Mouse (Mus musculus) forebrain, embryonic 13.5 days (tissue): ENCODE measurements around the gene Mcrip2. TPM values are rescaled to one million over a fixed set of nuclear protein-coding genes. Genes with fewer than 3 reads are reported as not detected.
"Not testable (repeated sequence)": the region's sequence is repeated elsewhere in the genome, so short reads cannot be mapped to it uniquely, and the experiment has no call there.

Experiments used
- ATAC-seq: fragments of 200-750 bp; cut with Nextera tagmentation; 2 replicates; pipeline ENCODE4 v1.8.0; 2017
- H3K27ac ChIP-seq: fragments of 300-500 bp; sonication (generic); 2 replicates; pipeline ENCODE4 v1.5.1; 2015; ENCODE audit warnings: inconsistent platforms, mild to moderate bottlenecking, moderate library complexity
- H3K27me3 ChIP-seq: fragments of 300-500 bp; sonication (generic); 2 replicates; pipeline ENCODE4 v1.6.1; 2015; ENCODE audit warnings: mild to moderate bottlenecking, inconsistent platforms
- H3K36me3 ChIP-seq: fragments of 300-500 bp; sonication (generic); 2 replicates; pipeline ENCODE4 v1.6.1; 2015; ENCODE audit warnings: mild to moderate bottlenecking, inconsistent platforms; ENCODE audit not compliant: poor library complexity, severe bottlenecking
- H3K4me1 ChIP-seq: fragments of 300-500 bp; sonication (generic); 2 replicates; pipeline ENCODE4 v1.6.1; 2015; ENCODE audit warnings: inconsistent platforms
- H3K4me2 ChIP-seq: fragments of 300-500 bp; sonication (generic); 2 replicates; pipeline ENCODE4 v1.6.1; 2015; ENCODE audit warnings: inconsistent platforms, mild to moderate bottlenecking, moderate library complexity
- H3K4me3 ChIP-seq: fragments of 300-500 bp; sonication (generic); 2 replicates; pipeline ENCODE4 v1.5.1; 2015; ENCODE audit warnings: mild to moderate bottlenecking, inconsistent platforms
- H3K9ac ChIP-seq: fragments of 300-500 bp; sonication (generic); 2 replicates; pipeline ENCODE4 v1.6.1; 2015; ENCODE audit warnings: mild to moderate bottlenecking, inconsistent platforms
- H3K9me3 ChIP-seq: fragments of 300-500 bp; sonication (generic); replicated peaks from 2 replicates; pipeline ENCODE4 v1.6.1; 2016; ENCODE audit warnings: inconsistent platforms
- WGBS: fragments of 180-500 bp; shearing (Covaris S2); methylation state at CpG from one replicate; pipeline ENCODE4 v1.1.7; 2015; 5-methylcytosine and 5-hydroxymethylcytosine counted together
- polyA plus RNA-seq: library from polyadenylated mRNA; unstranded; fragments of >200 nt; fragmentation: Nextera tagmentation; extraction: Ambion mirVana; gene quantifications from 2 replicates; pipeline ENCODE4 v1.2.1, GENCODE M21; 2015

Gene Mcrip2
- polyA plus RNA-seq, 1 experiment from 2014 or later, result 12.9 TPM

- no peak overlapping the region for H3K27ac ChIP-seq
- no peaks in the 10 kb centered on the region for H3K9me3 ChIP-seq
- ATAC-seq, result no peak
- H3K4me1 ChIP-seq, result peaks cover 35% of the 10 kb centered on the region
- H3K36me3 ChIP-seq, result peaks cover 2% of the 10 kb centered on the region
- H3K27me3 ChIP-seq, result no peaks in the 10 kb centered on the region
- H3K9ac ChIP-seq, result no peak overlapping the region
- H3K4me3 ChIP-seq, result no peak overlapping the region
- no peak overlapping the region for H3K4me2 ChIP-seq
- 84% methylated on average over 3 of the region's 3 CpGs for WGBS
Observed at GRCm38 (mm10) chr17:25872676-25873075, 4.1 kb upstream of the Mcrip2 start.

GRCm38 (mm10) chr17:25871566-25871965, 3.0 kb upstream of the Mcrip2 start:
- H3K4me2 ChIP-seq, H3K36me3 ChIP-seq, H3K27me3 ChIP-seq, H3K9ac ChIP-seq, ATAC-seq, H3K27ac ChIP-seq, H3K9me3 ChIP-seq, H3K4me3 ChIP-seq: not testable (repeated sequence)
- H3K4me1 ChIP-seq, result peaks cover 32% of the 10 kb centered on the region

- no peaks in the 10 kb centered on the region for H3K27me3 ChIP-seq
- WGBS, result 90% methylated on average over 2 of the region's 2 CpGs
- no peak overlapping the region for H3K9ac ChIP-seq
- no peaks in the 10 kb centered on the region for H3K36me3 ChIP-seq
- no peak overlapping the region for H3K27ac ChIP-seq
- ATAC-seq, result no peak
- no peak overlapping the region for H3K4me3 ChIP-seq
- no peak overlapping the region for H3K4me2 ChIP-seq
- no peaks in the 10 kb centered on the region for H3K9me3 ChIP-seq
- H3K4me1 ChIP-seq, result peaks cover 24% of the 10 kb centered on the region
Observed at GRCm38 (mm10) chr17:25869954-25870353, 1.4 kb upstream of the Mcrip2 start.

- ATAC-seq, result no peak
- H3K27me3 ChIP-seq, result no peaks in the 10 kb centered on the region
- H3K27ac ChIP-seq, result no peak overlapping the region
- H3K4me2 ChIP-seq, result no peak overlapping the region
- no peaks in the 10 kb centered on the region for H3K9me3 ChIP-seq
- H3K4me3 ChIP-seq, result no peak overlapping the region
- WGBS, result 85% methylated on average over 8 of the region's 8 CpGs
- H3K36me3 ChIP-seq, result no peaks in the 10 kb centered on the region
- no peak overlapping the region for H3K9ac ChIP-seq
- H3K4me1 ChIP-seq, result peaks cover 24% of the 10 kb centered on the region
Observed at GRCm38 (mm10) chr17:25869498-25869897, 934 bp upstream of the Mcrip2 start.

- H3K9me3 ChIP-seq, result no peaks in the 10 kb centered on the region
- no peaks in the 10 kb centered on the region for H3K36me3 ChIP-seq
- peak overlapping the region; percentile 76 for H3K9ac ChIP-seq
- H3K4me1 ChIP-seq, result peaks cover 16% of the 10 kb centered on the region
- WGBS, result 2% methylated on average over 38 of the region's 42 CpGs
- H3K4me2 ChIP-seq, result peak overlapping the region; percentile 99
- ATAC-seq, result peak; percentile 41
- H3K4me3 ChIP-seq, result peak overlapping the region; percentile 74
- peak overlapping the region; percentile 72; the same call in 1 of the 2 replicates for H3K27ac ChIP-seq
- no peaks in the 10 kb centered on the region for H3K27me3 ChIP-seq
Observed at GRCm38 (mm10) chr17:25867836-25868600, 546 bp downstream of the Mcrip2 start.

- Histone ChIP-seq H3K27ac (no peak overlapping the region), H3K4me2 (peak overlapping the region; percentile 99), H3K27me3 (no peaks in the 10 kb centered on the region), H3K9ac (peak overlapping the region; percentile 76; the same call in 1 of the 2 replicates), H3K4me3 (peak overlapping the region; percentile 74), H3K9me3 (no peaks in the 10 kb centered on the region), H3K36me3 (no peaks in the 10 kb centered on the region), H3K4me1 (peaks cover 16% of the 10 kb centered on the region)
- 17% methylated on average over 7 of the region's 7 CpGs for WGBS
- no peak for ATAC-seq
Observed at GRCm38 (mm10) chr17:25867509-25867835, 1.1 kb downstream of the Mcrip2 start.

- no peak overlapping the region for H3K4me3 ChIP-seq
- ATAC-seq, result no peak
- H3K27ac ChIP-seq, result no peak overlapping the region
- H3K4me1 ChIP-seq, result peaks cover 24% of the 10 kb centered on the region
- H3K9ac ChIP-seq, result no peak overlapping the region
- no peaks in the 10 kb centered on the region for H3K27me3 ChIP-seq
- no peaks in the 10 kb centered on the region for H3K9me3 ChIP-seq
- H3K36me3 ChIP-seq, result no peaks in the 10 kb centered on the region
- H3K4me2 ChIP-seq, result no peak overlapping the region
- 88% methylated on average over 3 of the region's 3 CpGs for WGBS
Observed at GRCm38 (mm10) chr17:25866172-25866571, 2.4 kb downstream of the Mcrip2 start.

GRCm38 (mm10) chr17:25865288-25865687, 3.3 kb downstream of the Mcrip2 start:
- WGBS, result 95% methylated on average over 11 of the region's 11 CpGs
- ATAC-seq, result no peak
- H3K9ac ChIP-seq, result no peak overlapping the region
- peaks cover 32% of the 10 kb centered on the region for H3K4me1 ChIP-seq
- no peaks in the 10 kb centered on the region for H3K36me3 ChIP-seq
- H3K27me3 ChIP-seq, result no peaks in the 10 kb centered on the region
- no peak overlapping the region for H3K4me2 ChIP-seq
- H3K27ac ChIP-seq, result no peak overlapping the region
- H3K9me3 ChIP-seq, result no peaks in the 10 kb centered on the region
- H3K4me3 ChIP-seq, result no peak overlapping the region

- Histone ChIP-seq H3K27me3 (no peaks in the 10 kb centered on the region), H3K4me3 (no peak overlapping the region), H3K4me1 (peaks cover 40% of the 10 kb centered on the region), H3K9ac (no peak overlapping the region), H3K4me2 (no peak overlapping the region), H3K9me3 (no peaks in the 10 kb centered on the region), H3K36me3 (no peaks in the 10 kb centered on the region), H3K27ac (no peak overlapping the region)
- ATAC-seq, result no peak
- 93% methylated on average over 14 of the region's 14 CpGs for WGBS
Observed at GRCm38 (mm10) chr17:25864311-25864710, 4.3 kb downstream of the Mcrip2 start.

- Histone ChIP-seq H3K27ac (no peak overlapping the region), H3K4me2 (no peak overlapping the region), H3K4me3 (no peak overlapping the region), H3K36me3 (no peaks in the 10 kb centered on the region), H3K9me3 (no peaks in the 10 kb centered on the region), H3K9ac (no peak overlapping the region), H3K4me1 (peaks cover 35% of the 10 kb centered on the region), H3K27me3 (no peaks in the 10 kb centered on the region)
- ATAC-seq, result no peak
- WGBS, result 88% methylated on average over 6 of the region's 6 CpGs
Observed at GRCm38 (mm10) chr17:25863681-25864080, 4.9 kb downstream of the Mcrip2 start.

- peak overlapping the region; percentile 87 for H3K4me2 ChIP-seq
- 9% methylated on average over 6 of the region's 6 CpGs for WGBS
- 0 out of 2 replicates have a peak, but pooled peaks have one; percentile 1 for ATAC-seq
Observed at GRCm38 (mm10) chr17:25861704-25862612, 6.6 kb downstream of the Mcrip2 start.

More at GRCm38 (mm10) chr17:25861704-25862612, 6.6 kb downstream of the Mcrip2 start:
- Histone ChIP-seq H3K4me1 (peaks cover 24% of the 10 kb centered on the region), H3K4me3 (peak overlapping the region; percentile 65), H3K27ac (peak overlapping the region; percentile 68), H3K9ac (peak overlapping the region; percentile 84), H3K36me3 (no peaks in the 10 kb centered on the region), H3K9me3 (no peaks in the 10 kb centered on the region), H3K27me3 (no peaks in the 10 kb centered on the region)
